14 mouse cellular contexts compared by ENCODE assay signal in genomic region chr13:109825891-109826290, GRCm38 (mm10).
"Had no signal": no experiment of that assay in that cellular context is flagged by ENCODE, and none has a peak within 500 bp of the region (broad histone marks: within the 10 kb centered on the region; RNA-seq: fewer than 3 reads in every experiment).

No protein-coding gene starts in this region.

- DNase-seq: liver, embryonic 13.5 days; lung, adult 2 months; lung, postnatal 14 days; retina, postnatal 1 day; thymus, adult 2 months; thymus, postnatal 14 days; thymus, postnatal 4 days had no signal

- H3K27me3 ChIP-seq: intestine, embryonic 15.5 days; liver, embryonic 13.5 days; midbrain, embryonic 12.5 days; neural tube, embryonic 13.5 days had no signal

- H3K36me3 ChIP-seq: intestine, embryonic 15.5 days; liver, embryonic 13.5 days; midbrain, embryonic 12.5 days; neural tube, embryonic 13.5 days had no signal

- H3K4me3 ChIP-seq: intestine, embryonic 15.5 days; liver, embryonic 13.5 days; midbrain, embryonic 12.5 days; myocyte; neural tube, embryonic 13.5 days had no signal

- H3K9me3 ChIP-seq: intestine, embryonic 15.5 days; liver, embryonic 13.5 days; midbrain, embryonic 12.5 days; neural tube, embryonic 13.5 days had no signal

- H3K27ac ChIP-seq: intestine, embryonic 15.5 days; kidney, postnatal 0 days; liver, embryonic 13.5 days; macrophage; midbrain, embryonic 12.5 days; neural tube, embryonic 13.5 days; stomach, postnatal 0 days had no signal
